Mouse (Mus musculus) forebrain, embryonic 10.5 days (tissue): ENCODE measurements around the gene Svop. TPM values are rescaled to one million over a fixed set of nuclear protein-coding genes. Genes with fewer than 3 reads are reported as not detected.

Experiments
- DNase-seq: peaks from one replicate; pipeline ENCODE4 v3.0.0-alpha.2; 2017; ENCODE audit warnings: low spot score; ENCODE audit errors: extremely low spot score
- H3K27ac ChIP-seq: fragments of 300-500 bp; sonication (generic); 2 replicates; pipeline ENCODE4 v1.5.1; 2016; ENCODE audit warnings: mild to moderate bottlenecking
- H3K27me3 ChIP-seq: fragments of 300-500 bp; sonication (generic); 2 replicates; pipeline ENCODE4 v1.6.1; 2016; ENCODE audit warnings: mild to moderate bottlenecking; ENCODE audit not compliant: poor library complexity, severe bottlenecking
- H3K36me3 ChIP-seq: fragments of 300-500 bp; sonication (generic); replicated peaks from 2 replicates; pipeline ENCODE4 v1.6.1; 2016; ENCODE audit warnings: mild to moderate bottlenecking, moderate library complexity
- H3K4me1 ChIP-seq: fragments of 300-500 bp; sonication (generic); 2 replicates; pipeline ENCODE4 v1.6.1; 2016
- H3K4me3 ChIP-seq: fragments of 300-500 bp; sonication (generic); 2 replicates; pipeline ENCODE4 v1.5.1; 2016; ENCODE audit warnings: mild to moderate bottlenecking, moderate library complexity
- H3K9me3 ChIP-seq: fragments of 300-500 bp; sonication (generic); 2 replicates; pipeline ENCODE4 v1.6.1; 2016; ENCODE audit warnings: mild to moderate bottlenecking, moderate library complexity
- WGBS: fragments of 180-500 bp; shearing (Covaris S2); methylation state at CpG from one replicate; pipeline ENCODE4 v1.1.7; 2016; 5-methylcytosine and 5-hydroxymethylcytosine counted together
- polyA plus RNA-seq: library from polyadenylated mRNA; unstranded; fragments of >200 nt; fragmentation: Nextera tagmentation; extraction: Ambion mirVana; gene quantifications from 2 replicates; pipeline ENCODE4 v1.2.1, GENCODE M21; 2016

The Svop gene
- polyA plus RNA-seq, 1 experiment from 2014 or later, result 5.4 TPM

DNA sequence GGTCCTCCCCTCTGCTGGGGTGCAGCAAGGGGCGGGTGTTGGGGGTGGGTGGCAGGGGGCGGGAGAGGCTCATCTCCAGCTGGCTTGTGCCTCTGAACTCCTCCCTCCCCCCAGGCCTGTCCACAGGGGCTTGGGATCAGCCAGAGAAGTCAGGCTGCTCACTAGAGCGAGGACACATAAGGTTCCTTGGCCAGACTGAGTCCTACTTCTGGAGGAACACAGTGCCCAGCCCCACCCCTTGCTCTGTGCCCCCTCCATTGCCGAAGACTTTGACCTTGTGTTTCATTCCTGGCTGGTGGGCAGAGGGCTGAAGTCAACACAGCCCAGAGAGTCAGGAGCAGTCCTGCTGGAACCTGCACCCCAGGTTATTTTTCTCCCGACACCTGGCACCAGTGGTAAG lies 87.8 kb downstream of the Svop start, which contains the start of gene Dao:
TSS of gene Dao (plus strand) at position 162 of the 400 bp plus-strand sequence.
- Histone ChIP-seq H3K4me3 (no peak within 1 kb of the TSS), H3K4me1 (peaks cover 4% of the 10 kb centered on the region; the same call in 1 of the 2 replicates), H3K9me3 (no peaks in the 10 kb centered on the region), H3K27me3 (no peaks in the 10 kb centered on the region), H3K36me3 (no peaks in the 10 kb centered on the region), H3K27ac (no peak within 1 kb of the TSS)
- 63% methylated on average over 5 of the region's 5 CpGs for WGBS
- DNase-seq, result no peak

DNA sequence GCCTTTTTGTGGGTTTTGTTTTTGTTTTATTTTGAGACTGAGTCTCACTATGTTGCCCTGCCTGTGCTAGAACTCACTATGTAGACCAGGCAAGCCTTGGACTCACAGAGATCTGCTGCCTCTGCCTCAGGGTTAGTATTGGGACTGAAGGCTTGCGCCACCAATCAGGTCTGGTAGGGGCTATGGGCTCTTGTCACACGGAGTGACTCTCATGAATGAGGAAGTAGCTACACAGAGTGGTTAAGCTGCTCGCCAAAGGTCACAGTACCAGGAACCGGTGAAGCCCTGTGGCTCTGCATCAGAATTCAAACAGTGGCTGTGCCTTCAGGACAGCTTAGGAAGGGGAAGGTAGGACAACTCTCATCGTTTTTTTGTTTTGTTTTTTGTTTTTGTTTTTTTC lies 92.0 kb downstream of the Svop start:
- Histone ChIP-seq H3K27me3 (no peaks in the 10 kb centered on the region), H3K27ac (no peak overlapping the region), H3K4me3 (no peak overlapping the region), H3K4me1 (peaks cover 15% of the 10 kb centered on the region), H3K36me3 (no peaks in the 10 kb centered on the region), H3K9me3 (no peaks in the 10 kb centered on the region)
- 72% methylated on average over 5 of the region's 5 CpGs for WGBS
- no peak for DNase-seq

DNA sequence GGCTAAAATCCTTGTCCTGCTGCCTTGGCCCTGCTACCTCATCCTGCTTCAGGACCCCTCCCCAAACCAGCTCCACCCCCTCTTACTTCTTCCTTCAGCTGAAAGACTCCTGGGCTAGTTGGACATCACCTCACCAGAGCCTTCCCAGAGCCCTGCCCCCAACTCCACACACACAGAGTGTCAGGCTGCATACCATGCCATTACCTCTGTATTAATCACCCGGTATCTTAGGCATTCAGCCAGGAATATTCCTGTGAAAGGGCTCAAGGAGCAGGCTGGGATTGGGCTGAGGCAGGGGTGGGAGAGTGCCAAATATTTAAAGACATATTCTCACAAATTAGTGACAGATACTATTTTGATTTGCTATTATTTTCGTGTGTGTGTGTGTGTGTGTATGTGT lies 94.9 kb downstream of the Svop start:
- DNase-seq, result no peak
- Histone ChIP-seq H3K9me3 (no peaks in the 10 kb centered on the region), H3K36me3 (no peaks in the 10 kb centered on the region), H3K4me3 (no peak overlapping the region), H3K27me3 (no peaks in the 10 kb centered on the region), H3K27ac (0 out of 2 replicates have a peak overlapping the region, but pooled peaks have one; percentile 8), H3K4me1 (peaks cover 35% of the 10 kb centered on the region)
- 72% methylated on average over 2 of the region's 2 CpGs for WGBS

DNA sequence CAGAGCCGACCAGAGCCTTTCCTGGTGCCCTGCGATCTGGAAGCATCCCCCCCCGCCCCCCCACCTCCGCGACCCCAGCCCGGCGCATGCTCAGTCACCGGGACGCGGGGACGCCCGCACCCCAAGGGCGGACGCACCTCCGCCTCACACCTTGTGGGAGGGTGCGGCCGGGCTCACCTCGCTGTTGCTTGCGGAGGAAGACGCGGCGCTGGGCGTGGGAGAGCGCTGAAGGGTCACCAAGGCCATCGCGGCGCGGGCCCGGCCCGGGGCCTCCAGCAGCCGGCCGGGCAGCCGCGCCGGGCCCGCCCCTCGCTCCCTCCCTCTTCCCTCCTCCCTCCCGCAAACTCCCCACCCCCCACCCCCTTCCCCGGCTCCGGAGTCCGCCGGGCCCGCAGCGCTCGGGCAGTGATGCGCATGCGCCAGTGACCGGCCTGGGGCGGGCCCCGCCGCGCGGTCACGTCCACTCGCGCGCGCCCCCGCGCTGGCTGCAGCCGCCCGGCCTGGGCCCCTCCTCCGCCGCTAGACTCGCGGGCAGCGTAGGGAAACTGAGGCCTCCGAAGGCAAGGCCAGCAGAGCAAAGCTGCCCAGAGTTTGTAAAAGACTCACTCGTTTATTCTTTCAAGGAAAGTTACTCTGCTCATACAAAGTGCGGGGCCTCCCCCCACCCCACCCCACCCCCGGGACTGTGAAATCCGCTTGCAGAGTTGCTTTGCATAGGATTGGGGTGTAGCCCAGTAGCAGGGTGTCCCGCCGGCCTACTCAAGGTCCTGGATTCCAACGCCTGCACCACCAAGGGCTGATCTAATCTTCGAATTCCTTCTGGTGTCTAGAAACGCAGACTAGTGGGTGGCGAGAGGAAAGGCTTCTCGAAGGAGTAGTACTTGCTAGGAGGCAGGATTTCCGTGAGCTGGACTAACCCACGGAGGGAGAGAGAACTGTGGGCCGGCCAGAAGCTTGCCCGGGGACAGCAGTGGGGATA lies 97.6 kb downstream of the Svop start, which contains the start of gene Ssh1:
TSS of gene Ssh1 (minus strand) at position 408 of the 979 bp plus-strand sequence.
- peak; percentile 87 for DNase-seq
- H3K9me3 ChIP-seq, result no peaks in the 10 kb centered on the region
- H3K4me1 ChIP-seq, result peaks cover 52% of the 10 kb centered on the region
- peak within 1 kb of the TSS; percentile 99 for H3K27ac ChIP-seq
- H3K36me3 ChIP-seq, result peaks cover 12% of the 10 kb centered on the region
- no peaks in the 10 kb centered on the region for H3K27me3 ChIP-seq
- 1% methylated on average over 78 of the region's 83 CpGs for WGBS
- H3K4me3 ChIP-seq, result peak within 1 kb of the TSS; percentile 84

DNA sequence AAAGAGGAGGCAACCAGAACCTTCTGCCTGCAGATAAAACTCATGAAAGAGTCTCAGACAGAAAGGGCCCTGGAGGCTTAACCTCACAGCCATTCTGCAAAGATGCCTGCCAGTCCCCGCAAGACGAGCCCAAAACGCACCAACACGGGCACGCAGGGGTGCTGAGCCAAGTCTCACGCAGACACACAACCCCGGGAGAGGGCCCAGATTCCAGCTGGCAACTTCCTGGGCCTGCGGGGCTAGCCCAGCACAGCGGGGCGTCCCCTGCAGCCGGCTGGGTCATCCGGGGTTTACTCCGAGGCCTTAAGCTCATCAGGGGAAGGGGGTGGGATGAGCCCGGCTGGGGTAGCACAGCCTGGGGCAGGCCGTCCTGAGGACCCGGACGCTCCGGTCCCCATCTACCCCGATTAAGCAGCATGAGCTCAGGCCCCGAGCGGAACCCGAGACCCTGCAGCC lies 98.3 kb downstream of the Svop start:
- peak overlapping the region; percentile 99 for H3K27ac ChIP-seq
- DNase-seq, result no peak
- peaks cover 52% of the 10 kb centered on the region for H3K4me1 ChIP-seq
- peak overlapping the region; percentile 84 for H3K4me3 ChIP-seq
- peaks cover 15% of the 10 kb centered on the region for H3K36me3 ChIP-seq
- no peaks in the 10 kb centered on the region for H3K27me3 ChIP-seq
- WGBS, result 0% methylated on average over 22 of the region's 22 CpGs
- no peaks in the 10 kb centered on the region for H3K9me3 ChIP-seq

DNA sequence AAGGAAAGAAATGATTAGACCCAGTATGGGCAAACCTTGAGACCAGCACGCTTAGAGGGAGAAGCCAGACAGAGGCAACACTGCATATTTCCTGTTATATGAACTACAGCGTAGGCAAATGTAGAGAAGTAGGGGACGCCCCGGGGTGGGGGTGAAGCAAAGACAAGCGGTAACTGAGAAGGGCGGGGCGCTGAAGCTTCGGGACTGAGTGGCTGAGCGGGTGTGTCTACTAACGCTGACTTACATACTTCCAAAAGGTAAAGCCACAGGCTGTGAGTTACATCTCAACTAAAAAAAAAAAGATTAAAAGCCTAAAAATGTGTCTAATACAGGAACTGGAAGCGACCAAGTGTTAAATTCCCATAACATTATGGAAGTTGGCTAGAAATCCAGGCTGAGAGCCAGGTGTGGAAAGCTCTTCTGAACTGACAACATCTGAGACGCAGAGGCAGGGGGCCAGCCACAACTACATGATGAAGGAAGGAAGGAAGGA lies 99.0 kb downstream of the Svop start:
- no peak for DNase-seq
- peak overlapping the region; percentile 84 for H3K4me3 ChIP-seq
- peaks cover 52% of the 10 kb centered on the region for H3K4me1 ChIP-seq
- peaks cover 20% of the 10 kb centered on the region for H3K36me3 ChIP-seq
- H3K27me3 ChIP-seq, result no peaks in the 10 kb centered on the region
- peak overlapping the region; percentile 99 for H3K27ac ChIP-seq
- H3K9me3 ChIP-seq, result no peaks in the 10 kb centered on the region
- 45% methylated on average over 12 of the region's 12 CpGs for WGBS

DNA sequence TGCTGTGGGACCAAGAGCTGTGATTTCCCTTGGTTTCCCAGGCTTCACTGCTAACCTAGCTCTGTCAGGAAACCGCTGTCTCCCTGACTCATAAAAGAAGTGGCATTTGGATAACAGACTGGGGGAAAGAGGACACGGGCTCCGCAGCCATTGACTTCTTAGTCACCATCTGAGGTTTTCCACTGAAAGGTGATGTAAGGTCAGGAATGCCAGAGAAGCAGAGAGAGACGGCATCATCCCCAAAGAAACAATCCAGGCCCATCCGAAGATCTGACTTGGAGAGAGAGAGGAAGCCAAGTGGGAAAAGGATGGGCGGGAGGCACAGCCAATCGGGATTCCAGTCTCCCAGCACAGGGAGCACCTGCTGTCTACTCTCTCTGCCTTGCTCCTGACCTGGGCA lies 100.2 kb downstream of the Svop start:
- DNase-seq, result no peak
- 80% methylated on average over 7 of the region's 7 CpGs for WGBS
- H3K4me1 ChIP-seq, result peaks cover 56% of the 10 kb centered on the region

DNA sequence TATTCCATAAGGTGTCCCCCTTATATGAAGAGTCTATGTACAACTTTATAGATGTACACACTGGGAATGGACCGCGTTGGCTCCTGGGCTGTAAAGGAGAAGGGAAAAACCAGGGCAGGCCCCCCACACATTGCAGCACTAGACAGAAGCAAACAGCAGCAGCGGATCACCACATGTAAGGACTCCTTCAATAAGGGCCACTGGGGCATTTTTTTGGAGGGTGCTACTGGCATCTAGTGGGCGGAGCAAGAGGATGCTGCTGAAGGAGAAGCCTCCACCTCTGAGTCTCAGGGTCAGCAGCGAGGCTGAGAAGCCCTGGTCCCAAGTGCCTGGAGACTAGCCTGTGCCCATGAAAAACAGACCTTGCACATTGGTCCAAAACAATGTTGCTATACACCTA lies 100.8 kb downstream of the Svop start:
- no peaks in the 10 kb centered on the region for H3K9me3 ChIP-seq
- no peak for DNase-seq
- H3K4me1 ChIP-seq, result peaks cover 60% of the 10 kb centered on the region
- no peak overlapping the region for H3K4me3 ChIP-seq
- WGBS, result 90% methylated on average over 5 of the region's 5 CpGs
- no peak overlapping the region for H3K27ac ChIP-seq
- H3K36me3 ChIP-seq, result peaks cover 36% of the 10 kb centered on the region
- no peaks in the 10 kb centered on the region for H3K27me3 ChIP-seq

More for the DNA sequence above, 100.2 kb downstream of the Svop start:
- H3K27ac ChIP-seq, result no peak overlapping the region
- H3K27me3 ChIP-seq, result no peaks in the 10 kb centered on the region
- H3K4me3 ChIP-seq, result no peak overlapping the region
- no peaks in the 10 kb centered on the region for H3K9me3 ChIP-seq
- H3K36me3 ChIP-seq, result peaks cover 30% of the 10 kb centered on the region

DNA sequence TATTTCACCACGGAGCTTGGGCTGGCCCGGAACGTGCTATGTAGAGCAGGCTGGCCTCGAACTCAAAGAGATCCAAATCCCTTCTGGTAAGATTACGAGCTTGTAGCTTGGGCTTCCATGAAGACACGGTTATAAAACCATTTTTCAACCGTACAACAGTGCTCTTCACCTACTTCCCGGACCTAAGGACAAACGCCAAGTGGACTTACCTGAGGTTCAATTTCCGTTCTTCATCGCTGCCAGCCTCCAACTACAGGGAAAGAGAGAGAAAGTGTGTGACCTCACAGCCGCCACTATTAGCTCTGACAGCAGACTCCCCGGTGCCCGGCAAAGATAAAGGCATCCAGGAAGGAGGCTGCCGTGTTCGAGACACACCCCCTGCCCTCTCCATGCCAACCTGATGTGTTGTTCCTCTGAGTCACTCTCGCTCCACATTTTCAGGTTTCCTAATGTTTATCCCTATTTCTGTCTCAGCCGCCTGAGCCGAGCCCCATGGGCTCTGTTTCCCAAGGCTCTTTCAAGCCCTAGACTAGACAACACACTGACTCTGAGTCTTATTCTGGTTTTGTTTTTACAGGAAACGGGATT lies 101.8 kb downstream of the Svop start:
- Histone ChIP-seq H3K27me3 (no peaks in the 10 kb centered on the region), H3K27ac (no peak overlapping the region), H3K4me1 (peaks cover 58% of the 10 kb centered on the region), H3K9me3 (no peaks in the 10 kb centered on the region), H3K4me3 (no peak overlapping the region), H3K36me3 (peaks cover 38% of the 10 kb centered on the region)
- 90% methylated on average over 20 of the region's 20 CpGs for WGBS
- DNase-seq, result no peak

DNA sequence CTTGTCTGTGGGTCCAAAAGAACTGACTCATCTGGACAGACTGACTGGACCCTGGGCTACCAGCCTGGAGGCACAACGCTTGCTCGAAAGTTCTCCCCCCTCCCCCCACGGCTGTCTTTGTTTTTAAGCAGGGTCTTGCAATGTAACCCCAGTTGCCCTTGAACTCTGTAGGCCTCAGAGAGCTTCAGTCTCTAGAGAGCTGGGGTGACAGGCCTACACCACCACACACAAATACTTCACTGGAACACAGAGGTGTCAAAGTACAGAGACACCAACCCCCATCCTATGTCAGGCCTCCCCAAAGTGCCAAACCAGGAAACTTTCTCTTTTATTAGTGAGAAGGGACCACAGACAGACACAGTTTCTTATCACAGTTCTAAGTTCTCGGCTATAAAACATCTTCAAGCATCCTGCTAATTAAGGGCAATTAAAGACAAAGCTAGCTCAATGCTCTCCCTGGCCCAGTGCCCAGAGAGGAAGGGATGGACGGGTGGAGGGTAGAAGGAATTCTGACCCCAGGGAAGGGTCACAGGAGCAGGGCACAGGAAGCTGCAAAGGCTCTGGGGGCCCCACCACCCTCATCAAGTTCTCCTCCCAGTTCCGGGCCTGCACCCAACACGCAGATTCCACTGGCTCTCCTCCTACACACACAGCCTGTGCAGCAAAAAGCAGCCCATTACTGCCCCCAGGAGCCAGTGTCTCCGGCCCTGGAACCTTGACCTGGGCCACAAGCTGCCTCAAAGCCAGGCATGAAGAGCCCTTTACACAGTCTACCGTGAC lies 105.0 kb downstream of the Svop start:
- H3K27ac ChIP-seq, result peak overlapping the region; percentile 53
- DNase-seq, result no peak
- H3K4me3 ChIP-seq, result no peak overlapping the region
- H3K9me3 ChIP-seq, result no peaks in the 10 kb centered on the region
- H3K4me1 ChIP-seq, result peaks cover 46% of the 10 kb centered on the region
- 52% methylated on average over 9 of the region's 9 CpGs for WGBS
- no peaks in the 10 kb centered on the region for H3K27me3 ChIP-seq
- H3K36me3 ChIP-seq, result peaks cover 64% of the 10 kb centered on the region

DNA sequence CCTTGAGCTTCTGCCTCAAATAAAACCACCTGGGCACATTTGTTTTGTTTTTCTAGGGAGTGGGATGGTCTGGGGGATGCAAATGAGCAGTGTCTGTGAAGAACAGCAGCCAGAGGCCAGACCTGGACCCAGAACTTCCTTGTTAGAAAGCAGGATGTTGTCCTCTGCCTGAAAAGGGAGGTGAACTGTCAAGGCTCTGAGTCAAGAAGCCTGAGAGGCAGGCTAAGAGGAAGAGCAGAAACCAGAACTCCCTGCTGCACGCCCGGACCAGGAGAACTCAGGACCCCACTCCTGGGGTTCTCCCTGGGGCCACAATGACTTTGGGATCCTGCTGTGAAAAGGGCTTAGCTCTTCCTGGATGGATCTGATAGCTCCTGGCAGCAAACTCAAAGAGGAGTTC lies 105.6 kb downstream of the Svop start:
- Histone ChIP-seq H3K9me3 (no peaks in the 10 kb centered on the region), H3K4me3 (no peak overlapping the region), H3K4me1 (peaks cover 40% of the 10 kb centered on the region), H3K27me3 (no peaks in the 10 kb centered on the region), H3K27ac (peak overlapping the region; percentile 53; the same call in 1 of the 2 replicates), H3K36me3 (peaks cover 71% of the 10 kb centered on the region)
- no peak for DNase-seq
- 54% methylated on average over 2 of the region's 2 CpGs for WGBS

DNA sequence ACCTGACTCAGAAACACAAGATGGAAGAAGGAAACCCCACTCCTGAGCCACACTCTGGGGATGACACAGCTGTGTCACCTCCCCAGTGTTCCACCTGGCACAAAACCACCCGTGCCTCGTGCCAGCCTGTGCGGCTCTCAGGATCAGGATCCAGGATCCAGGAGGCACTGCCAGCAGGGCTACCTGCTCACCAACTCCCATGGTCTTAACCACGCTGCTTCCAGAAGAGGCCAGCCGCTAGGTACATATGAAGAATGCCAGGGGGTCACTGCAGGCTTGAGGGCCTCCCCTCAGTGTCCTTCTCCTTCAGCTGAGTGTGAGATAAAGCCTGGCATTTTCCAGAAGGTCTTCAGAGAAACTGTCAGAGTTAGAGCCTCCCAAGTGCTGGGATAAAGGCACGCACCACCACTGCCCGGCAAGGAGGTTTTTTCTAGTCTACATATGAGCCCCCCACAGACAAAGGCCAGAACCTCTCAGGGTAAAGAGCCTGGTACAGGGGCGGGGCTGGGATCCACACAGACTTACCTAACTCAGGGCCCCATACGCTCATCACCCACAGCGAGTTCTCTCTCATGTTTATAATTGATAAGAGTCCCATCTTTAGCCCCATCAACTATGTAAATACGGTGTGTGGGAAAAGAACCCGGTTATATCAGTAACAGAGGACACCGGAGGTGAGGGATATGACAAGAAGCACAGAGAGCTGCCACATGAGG lies 107.2 kb downstream of the Svop start:
- Histone ChIP-seq H3K4me1 (peaks cover 38% of the 10 kb centered on the region), H3K4me3 (no peak overlapping the region), H3K36me3 (peaks cover 66% of the 10 kb centered on the region), H3K27ac (no peak overlapping the region), H3K27me3 (no peaks in the 10 kb centered on the region), H3K9me3 (no peaks in the 10 kb centered on the region)
- 91% methylated on average over 13 of the region's 13 CpGs for WGBS
- DNase-seq, result no peak
